Mouse (Mus musculus) intestine, postnatal 0 days (tissue): ENCODE measurements at regions not wholly inside any gene's neighbourhood (a gene's known extent, or its start where the extent isn't known, plus 50 kb on each side); places are given as distances from the start of the nearest gene placed in this dataset.

Source experiments
- ATAC-seq: fragments of 200-750 bp; cut with Nextera tagmentation; 2 replicates; pipeline ENCODE4 v1.8.0; 2017; ENCODE audit warnings: mild to moderate bottlenecking, moderate TSS enrichment, moderate library complexity
- H3K27ac ChIP-seq: fragments of 300-500 bp; sonication (generic); 2 replicates; pipeline ENCODE4 v1.5.1; 2014; ENCODE audit warnings: mild to moderate bottlenecking, low read depth, low read length, moderate library complexity
- H3K27me3 ChIP-seq: fragments of 300-500 bp; sonication (generic); replicated peaks from 2 replicates; pipeline ENCODE4 v1.6.1; 2014; ENCODE audit warnings: low read length, mixed read lengths; ENCODE audit not compliant: control insufficient read depth, insufficient read depth
- H3K36me3 ChIP-seq: fragments of 300-500 bp; sonication (generic); 2 replicates; pipeline ENCODE4 v1.6.1; 2014; ENCODE audit warnings: mild to moderate bottlenecking, moderate library complexity; ENCODE audit not compliant: control insufficient read depth, insufficient read depth
- H3K4me1 ChIP-seq: fragments of 300-500 bp; sonication (generic); replicated peaks from 2 replicates; pipeline ENCODE4 v1.6.1; 2014; ENCODE audit warnings: antibody characterized with exemption, low read length, mixed read lengths; ENCODE audit not compliant: control insufficient read depth, insufficient read depth
- H3K4me2 ChIP-seq: fragments of 300-500 bp; sonication (generic); replicated peaks from 2 replicates; pipeline ENCODE4 v1.6.1; 2014; ENCODE audit warnings: low read depth, mild to moderate bottlenecking, moderate library complexity
- H3K4me3 ChIP-seq: fragments of 300-500 bp; sonication (generic); 2 replicates; pipeline ENCODE4 v1.5.1; 2014; ENCODE audit warnings: low read depth, low read length
- H3K9ac ChIP-seq: fragments of 300-500 bp; sonication (generic); 2 replicates; pipeline ENCODE4 v1.6.1; 2014; ENCODE audit warnings: mild to moderate bottlenecking, low read depth, low read length
- H3K9me3 ChIP-seq: fragments of 300-500 bp; sonication (generic); 2 replicates; pipeline ENCODE4 v1.6.1; 2016; ENCODE audit warnings: mixed run types; ENCODE audit not compliant: control insufficient read depth
- CTCF ChIP-seq: sonication (generic); IDR thresholded peaks from 2 replicates; pipeline ENCODE4 v1.5.1; 2016; ENCODE audit warnings: low read depth, mild to moderate bottlenecking, control low read depth, antibody characterized with exemption, moderate library complexity
- WGBS: fragments of 180-500 bp; shearing (Covaris S2); extraction: QIAGEN DNeasy Blood & Tissue Kit; methylation state at CpG from one replicate; pipeline ENCODE4 v1.1.7; 2014; 5-methylcytosine and 5-hydroxymethylcytosine counted together

DNA sequence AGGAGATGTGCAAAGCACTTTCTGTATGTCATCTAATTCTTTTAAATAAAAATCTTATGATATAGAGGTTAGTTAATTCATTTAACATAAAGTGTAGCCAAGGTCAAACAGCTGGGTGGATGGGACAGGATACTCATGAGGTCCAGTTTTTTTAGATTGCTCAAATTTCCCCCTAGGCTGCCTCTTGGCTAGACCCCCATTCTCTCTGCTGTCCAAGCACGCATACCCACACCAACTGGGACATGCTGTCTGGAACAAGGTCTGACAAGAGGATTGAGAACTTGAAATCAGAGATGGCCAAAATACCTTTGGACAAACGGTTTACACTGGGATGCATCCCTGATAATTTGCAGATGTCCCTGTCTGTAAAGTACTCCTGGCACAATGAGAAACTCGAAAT is 65.0 kb upstream of the Foxn3 start:
- H3K4me1 ChIP-seq: no peaks in the 10 kb centered on the region
- H3K27ac ChIP-seq: no peak overlapping the region
- TF ChIP-seq CTCF: no peak
- H3K9me3 ChIP-seq: no peaks in the 10 kb centered on the region
- H3K27me3 ChIP-seq: peaks cover 7% of the 10 kb centered on the region; the same call in 1 of the 2 replicates
- H3K9ac ChIP-seq: 0 out of 2 replicates have a peak overlapping the region, but pooled peaks have one; percentile 27
- no peaks in the 10 kb centered on the region for H3K36me3 ChIP-seq
- 0 out of 2 replicates have a peak overlapping the region, but pooled peaks have one; percentile 70 for H3K4me3 ChIP-seq
- peak overlapping the region; percentile 85 for H3K4me2 ChIP-seq
- ATAC-seq: no peak
- 69% methylated on average over 3 of the region's 3 CpGs for WGBS

DNA sequence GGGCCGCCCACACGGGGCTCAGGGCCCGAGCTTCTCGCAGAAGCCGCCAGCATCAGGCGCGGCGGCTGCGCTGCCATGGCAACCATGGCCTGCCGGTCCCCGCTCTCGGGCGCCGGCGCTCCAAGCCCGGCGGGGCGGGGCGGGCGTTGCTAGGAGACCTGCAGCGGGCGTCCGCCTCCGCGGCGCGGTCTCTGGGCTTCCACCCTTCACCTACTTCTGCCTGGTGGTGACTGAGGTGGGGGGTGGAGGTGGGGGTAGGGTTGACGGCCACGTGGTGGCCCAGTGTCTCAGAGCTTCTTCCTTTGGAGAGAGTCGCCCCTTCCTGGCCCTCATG is 64.5 kb upstream of the Foxn3 start:
- Histone ChIP-seq H3K4me2 (peak overlapping the region; percentile 85), H3K27me3 (peaks cover 7% of the 10 kb centered on the region; the same call in 1 of the 2 replicates), H3K36me3 (no peaks in the 10 kb centered on the region), H3K4me1 (no peaks in the 10 kb centered on the region), H3K27ac (0 out of 2 replicates have a peak overlapping the region, but pooled peaks have one; percentile 17), H3K9ac (peak overlapping the region; percentile 27; the same call in 1 of the 2 replicates), H3K4me3 (peak overlapping the region; percentile 70), H3K9me3 (no peaks in the 10 kb centered on the region)
- TF ChIP-seq CTCF: no peak
- ATAC-seq: peak; percentile 81
- WGBS: under 1% methylated on average over 28 of the region's 30 CpGs

DNA sequence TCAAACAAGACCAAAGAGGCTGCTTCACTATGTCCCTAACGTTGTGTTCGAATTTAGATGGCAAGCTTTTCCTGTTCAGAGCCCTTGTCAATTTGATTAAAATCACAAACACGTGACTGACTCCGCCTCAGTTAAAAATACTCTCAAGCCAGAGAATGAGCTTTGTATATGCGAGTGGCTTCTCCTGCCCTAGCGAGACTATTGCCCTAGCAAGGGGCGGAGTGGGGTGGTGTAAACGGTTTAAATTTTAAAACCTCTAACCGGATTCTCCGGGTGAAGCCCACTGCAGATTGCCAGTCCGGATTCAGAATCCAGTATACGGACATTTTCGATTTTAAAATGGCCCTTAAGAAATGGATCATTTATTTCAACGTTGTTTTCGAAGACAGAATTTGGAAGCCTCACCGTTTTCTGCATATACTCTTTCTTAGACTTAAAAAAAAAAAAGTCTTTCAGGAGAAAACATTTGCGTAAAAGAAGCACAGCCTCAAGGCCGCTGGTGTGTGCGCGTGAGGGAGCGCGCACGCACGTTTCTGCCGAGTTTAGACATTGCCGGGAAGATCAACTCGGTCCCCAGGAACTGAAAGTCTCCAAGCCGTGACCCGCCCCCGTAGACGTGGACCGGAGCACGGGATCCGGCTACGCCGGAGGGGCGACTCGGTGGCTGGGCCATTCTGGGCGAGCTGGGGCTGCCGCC is 64.0 kb upstream of the Foxn3 start:
- H3K4me1 ChIP-seq: no peaks in the 10 kb centered on the region
- peak overlapping the region; percentile 27; the same call in 1 of the 2 replicates for H3K9ac ChIP-seq
- peak; percentile 67; the same call in 1 of the 2 replicates for ATAC-seq
- H3K27me3 ChIP-seq: peaks cover 7% of the 10 kb centered on the region; the same call in 1 of the 2 replicates
- peak overlapping the region; percentile 70 for H3K4me3 ChIP-seq
- H3K27ac ChIP-seq: 0 out of 2 replicates have a peak overlapping the region, but pooled peaks have one; percentile 17
- no peaks in the 10 kb centered on the region for H3K9me3 ChIP-seq
- 3% methylated on average over 39 of the region's 40 CpGs for WGBS
- H3K36me3 ChIP-seq: no peaks in the 10 kb centered on the region
- no peak for TF ChIP-seq CTCF
- peak overlapping the region; percentile 85 for H3K4me2 ChIP-seq

DNA sequence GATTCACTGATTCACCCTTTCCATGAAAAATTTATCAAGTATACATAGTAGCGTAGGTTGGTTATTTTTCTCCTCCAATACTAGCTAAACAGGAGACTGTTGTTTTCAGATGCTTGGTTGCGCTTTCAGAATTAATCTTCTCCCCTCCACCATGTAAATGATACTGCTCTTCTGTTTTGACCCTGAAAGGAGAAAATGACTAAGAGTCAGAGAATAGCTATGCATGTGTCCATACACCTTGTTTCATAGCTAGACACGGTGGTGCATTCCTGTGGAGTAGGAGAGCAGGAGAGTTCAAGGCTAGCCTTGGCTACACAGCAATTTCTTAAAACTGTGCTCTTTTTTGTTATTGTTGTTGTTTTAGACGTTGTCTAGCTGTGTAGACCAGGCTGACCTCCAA is 62.8 kb upstream of the Foxn3 start:
- H3K27ac ChIP-seq: no peak overlapping the region
- H3K4me3 ChIP-seq: no peak overlapping the region
- H3K4me1 ChIP-seq: no peaks in the 10 kb centered on the region
- no peak overlapping the region for H3K4me2 ChIP-seq
- H3K9ac ChIP-seq: no peak overlapping the region
- no peak for ATAC-seq
- no peak for TF ChIP-seq CTCF
- WGBS: 85% methylated on average over 4 of the region's 4 CpGs
- H3K36me3 ChIP-seq: no peaks in the 10 kb centered on the region
- peaks cover 7% of the 10 kb centered on the region; the same call in 1 of the 2 replicates for H3K27me3 ChIP-seq
- H3K9me3 ChIP-seq: peaks cover 3% of the 10 kb centered on the region; the same call in 1 of the 2 replicates

DNA sequence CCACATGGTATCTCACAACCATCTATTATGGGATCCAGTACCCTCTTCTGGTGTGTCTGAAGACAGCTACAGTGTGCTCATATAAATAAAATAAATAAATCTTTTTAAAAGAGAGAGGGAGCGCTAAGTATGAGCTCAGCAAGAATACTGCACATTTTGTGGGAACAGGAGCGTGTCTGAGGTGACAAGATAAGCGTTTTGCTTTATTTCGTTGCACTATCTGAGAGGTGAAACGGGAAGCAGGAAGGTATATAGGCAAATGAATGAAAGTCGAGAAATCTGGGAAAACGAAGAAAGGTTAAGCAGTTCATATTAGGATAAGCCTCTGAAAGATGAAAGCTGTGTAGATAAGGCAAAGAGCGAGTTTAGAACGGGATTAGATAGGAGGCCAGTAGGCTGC is 61.7 kb upstream of the Foxn3 start:
- ATAC-seq: no peak
- Histone ChIP-seq H3K27me3 (peaks cover 7% of the 10 kb centered on the region; the same call in 1 of the 2 replicates), H3K4me3 (no peak overlapping the region), H3K9me3 (peaks cover 3% of the 10 kb centered on the region; the same call in 1 of the 2 replicates), H3K4me1 (no peaks in the 10 kb centered on the region), H3K4me2 (no peak overlapping the region), H3K36me3 (no peaks in the 10 kb centered on the region), H3K27ac (no peak overlapping the region), H3K9ac (no peak overlapping the region)
- WGBS: 53% methylated on average over 9 of the region's 9 CpGs
- no peak for TF ChIP-seq CTCF

DNA sequence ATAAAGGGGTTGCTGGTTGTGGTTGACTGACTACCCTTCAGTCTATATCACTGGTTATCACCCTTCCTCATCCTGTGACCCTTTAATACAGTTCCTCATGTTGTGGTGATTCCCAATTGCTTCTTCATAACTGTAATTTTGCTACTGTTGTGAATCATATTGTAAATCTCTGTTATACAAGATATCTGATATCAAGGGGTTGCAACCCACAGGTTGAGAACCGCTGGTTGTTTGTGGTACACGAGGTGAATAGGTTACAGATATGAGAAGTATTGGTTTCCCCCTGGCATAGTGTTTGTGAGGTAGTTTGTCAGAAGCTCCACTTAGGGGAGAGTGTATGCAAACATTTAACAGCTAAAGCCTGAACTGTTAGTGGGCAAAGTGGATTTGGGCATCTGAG is 58.9 kb upstream of the Foxn3 start:
- ATAC-seq: no peak
- TF ChIP-seq CTCF: no peak
- H3K9me3 ChIP-seq: peaks cover 3% of the 10 kb centered on the region; the same call in 1 of the 2 replicates
- no peaks in the 10 kb centered on the region for H3K36me3 ChIP-seq
- H3K9ac ChIP-seq: no peak overlapping the region
- no peaks in the 10 kb centered on the region for H3K4me1 ChIP-seq
- no peak overlapping the region for H3K4me3 ChIP-seq
- no peak overlapping the region for H3K4me2 ChIP-seq
- WGBS: 87% methylated on average over 2 of the region's 2 CpGs
- no peaks in the 10 kb centered on the region for H3K27me3 ChIP-seq
- H3K27ac ChIP-seq: no peak overlapping the region
